Mouse (Mus musculus) hindbrain, postnatal 0 days (tissue): ENCODE results near the gene Desi2. TPM values are rescaled to one million over a fixed set of nuclear protein-coding genes. Genes with fewer than 3 reads are reported as not detected.
"Not testable (repeated sequence)": the region's sequence is repeated elsewhere in the genome, so short reads cannot be mapped to it uniquely, and the experiment has no call there.

ENCODE experiments used
- ATAC-seq: fragments of 200-750 bp; cut with Nextera tagmentation; 2 replicates; pipeline ENCODE4 v1.8.0; 2017; ENCODE audit warnings: mild to moderate bottlenecking, moderate TSS enrichment, moderate library complexity
- DNase-seq: peaks from one replicate; pipeline ENCODE4 v3.0.0-alpha.2; 2015; ENCODE audit warnings: low spot score
- H3K27ac ChIP-seq: fragments of 300-500 bp; sonication (generic); 2 replicates; pipeline ENCODE4 v1.5.1; 2014; ENCODE audit warnings: mild to moderate bottlenecking
- H3K27me3 ChIP-seq: fragments of 300-500 bp; sonication (generic); 2 replicates; pipeline ENCODE4 v1.6.1; 2014; ENCODE audit warnings: low read length, mixed read lengths; ENCODE audit not compliant: insufficient read depth
- H3K36me3 ChIP-seq: fragments of 300-500 bp; sonication (generic); 2 replicates; pipeline ENCODE4 v1.6.1; 2014; ENCODE audit warnings: low read length, mixed read lengths; ENCODE audit not compliant: insufficient read depth
- H3K4me1 ChIP-seq: fragments of 300-500 bp; sonication (generic); 2 replicates; pipeline ENCODE4 v1.6.1; 2014; ENCODE audit warnings: antibody characterized with exemption, low read length, mixed read lengths; ENCODE audit not compliant: insufficient read depth
- H3K4me2 ChIP-seq: fragments of 300-500 bp; sonication (generic); 2 replicates; pipeline ENCODE4 v1.6.1; 2014; ENCODE audit warnings: low read depth, mild to moderate bottlenecking, low read length, moderate library complexity, mixed read lengths
- H3K4me3 ChIP-seq: fragments of 300-500 bp; sonication (generic); 2 replicates; pipeline ENCODE4 v1.5.1; 2014; ENCODE audit warnings: low read length
- H3K9ac ChIP-seq: fragments of 300-500 bp; sonication (generic); replicated peaks from 2 replicates; pipeline ENCODE4 v1.6.1; 2014; ENCODE audit warnings: mild to moderate bottlenecking, low read length, moderate library complexity, mixed read lengths
- H3K9me3 ChIP-seq: fragments of 300-500 bp; sonication (generic); 2 replicates; pipeline ENCODE4 v1.6.1; 2016; ENCODE audit warnings: low read length, mixed read lengths
- CTCF ChIP-seq: IDR thresholded peaks from 2 replicates; pipeline ENCODE4 v1.5.1; 2016; ENCODE audit warnings: antibody characterized with exemption, control low read depth, low read depth
- WGBS: fragments of 180-500 bp; shearing (Covaris S2); extraction: QIAGEN DNeasy Blood & Tissue Kit; methylation state at CpG from one replicate; pipeline ENCODE4 v1.1.7; 2014; 5-methylcytosine and 5-hydroxymethylcytosine counted together
- polyA plus RNA-seq: library from polyadenylated mRNA; unstranded; fragments of >200 nt; fragmentation: Nextera tagmentation; extraction: Ambion mirVana; gene quantifications from 2 replicates; pipeline ENCODE4 v1.2.1, GENCODE M21; 2015
- total RNA-seq: library from RNA; depleted of rRNA; stranded (reverse); fragments of >200 nt; gene quantifications from 2 replicates; pipeline ENCODE4 v1.2.3, GENCODE M21; 2014; rRNA removed

Gene Desi2
- total and polyA plus RNA-seq, 2 experiments from 2014 or later: 25.8 to 29.5 TPM

DNA sequence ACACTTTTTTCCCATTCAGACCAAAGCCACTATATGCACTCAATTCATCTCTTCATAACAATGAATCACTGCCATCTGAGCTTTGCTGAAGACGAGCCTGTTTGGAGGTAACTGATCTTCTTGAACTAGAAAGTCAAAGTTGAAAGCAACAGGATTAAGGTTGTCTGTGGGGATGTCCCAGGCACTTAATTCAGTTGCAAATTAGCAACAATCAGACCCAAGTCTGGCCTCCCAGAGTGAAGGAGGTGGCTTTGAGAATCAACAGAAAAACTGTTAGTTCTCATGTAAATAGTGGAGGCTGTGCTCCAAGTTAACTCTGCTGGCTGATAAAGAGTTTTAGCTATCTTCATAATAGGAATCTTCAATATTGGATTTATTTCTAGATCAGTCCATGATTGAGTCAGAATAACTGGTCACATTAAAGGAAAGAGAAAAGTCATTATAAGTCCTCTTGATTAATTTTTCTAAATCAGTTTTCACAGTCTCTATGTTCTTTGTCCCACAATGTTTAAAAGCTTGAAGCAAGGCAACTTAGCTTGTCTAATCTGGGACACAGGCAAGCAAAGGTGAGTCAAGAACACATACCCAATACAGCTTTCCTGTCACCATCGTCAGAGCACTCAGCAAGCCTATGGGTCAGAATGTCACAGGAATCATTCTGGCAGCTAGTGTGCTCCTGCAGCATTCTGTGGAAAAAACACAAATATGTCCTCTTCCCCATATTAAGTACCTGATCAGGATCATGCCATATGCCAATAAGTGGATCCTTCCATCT, 96.9 kb downstream of the Desi2 start:
- H3K4me2 ChIP-seq: no peak overlapping the region
- no peak for TF ChIP-seq CTCF
- 58% methylated on average over 2 of the region's 2 CpGs for WGBS
- H3K27ac ChIP-seq: no peak overlapping the region
- no peaks in the 10 kb centered on the region for H3K9me3 ChIP-seq
- no peak for DNase-seq
- ATAC-seq: no peak
- H3K4me1 ChIP-seq: no peaks in the 10 kb centered on the region
- H3K9ac ChIP-seq: no peak overlapping the region
- H3K4me3 ChIP-seq: no peak overlapping the region
- no peaks in the 10 kb centered on the region for H3K36me3 ChIP-seq
- H3K27me3 ChIP-seq: no peaks in the 10 kb centered on the region

DNA sequence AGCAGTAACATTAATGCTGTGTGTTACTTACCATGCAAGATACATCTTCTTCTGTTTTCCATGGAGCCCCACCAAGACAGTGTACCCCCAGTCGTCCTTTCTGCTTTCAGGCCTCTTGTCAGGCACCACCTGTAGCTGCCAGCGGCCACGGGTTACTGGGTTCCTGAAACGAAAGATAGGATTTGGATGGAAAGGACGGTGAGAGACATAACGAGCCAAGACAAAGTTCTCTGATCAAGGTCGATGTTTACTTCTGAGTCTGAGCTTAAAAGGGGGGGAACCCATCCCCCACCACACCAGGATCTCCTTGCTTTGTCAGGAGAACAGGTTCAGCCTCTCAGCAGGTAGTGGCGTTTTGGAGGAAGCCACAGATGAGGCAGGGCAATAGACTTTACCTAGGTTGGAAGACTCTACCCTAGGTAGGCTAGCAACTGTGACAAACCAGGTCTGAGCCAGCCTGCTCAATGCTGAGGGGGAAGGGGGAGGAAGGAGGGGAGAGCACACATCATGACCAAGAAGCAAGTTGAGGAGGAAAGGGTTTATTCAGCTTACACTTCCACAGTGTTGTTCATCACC, 100.5 kb downstream of the Desi2 start:
- Histone ChIP-seq H3K4me2 (no peak overlapping the region), H3K27me3 (no peaks in the 10 kb centered on the region), H3K9me3 (no peaks in the 10 kb centered on the region), H3K9ac (no peak overlapping the region), H3K36me3 (no peaks in the 10 kb centered on the region), H3K27ac (no peak overlapping the region), H3K4me3 (no peak overlapping the region), H3K4me1 (no peaks in the 10 kb centered on the region)
- ATAC-seq (no peak), DNase-seq (no peak)
- no peak for TF ChIP-seq CTCF
- WGBS: 65% methylated on average over 8 of the region's 8 CpGs

DNA sequence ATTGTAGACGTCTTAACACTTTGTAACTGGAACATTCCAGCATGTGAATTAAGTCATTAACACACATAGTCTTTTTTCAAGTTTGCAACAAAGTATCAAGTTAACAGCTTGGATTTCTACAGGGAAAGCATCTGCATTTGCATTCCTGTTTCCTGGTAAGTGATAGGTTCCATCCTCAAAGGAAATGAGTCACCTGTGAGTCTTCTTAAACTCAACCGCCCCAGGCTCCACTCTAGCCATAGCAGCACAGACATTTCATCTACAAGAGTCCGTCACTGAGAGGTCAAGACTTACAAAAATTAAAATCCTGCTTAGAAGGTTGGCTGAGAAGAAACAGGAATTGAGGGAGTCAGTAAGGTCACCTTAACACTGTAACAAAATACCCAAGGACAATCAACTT, 104.5 kb downstream of the Desi2 start:
- 82% methylated on average over 3 of the region's 3 CpGs for WGBS
- no peak overlapping the region for H3K9ac ChIP-seq
- no peaks in the 10 kb centered on the region for H3K9me3 ChIP-seq
- H3K4me1 ChIP-seq: no peaks in the 10 kb centered on the region
- DNase-seq: no peak
- no peak overlapping the region for H3K4me2 ChIP-seq
- TF ChIP-seq CTCF: no peak
- no peaks in the 10 kb centered on the region for H3K36me3 ChIP-seq
- H3K27ac ChIP-seq: no peak overlapping the region
- no peaks in the 10 kb centered on the region for H3K27me3 ChIP-seq
- H3K4me3 ChIP-seq: no peak overlapping the region
- no peak for ATAC-seq

DNA sequence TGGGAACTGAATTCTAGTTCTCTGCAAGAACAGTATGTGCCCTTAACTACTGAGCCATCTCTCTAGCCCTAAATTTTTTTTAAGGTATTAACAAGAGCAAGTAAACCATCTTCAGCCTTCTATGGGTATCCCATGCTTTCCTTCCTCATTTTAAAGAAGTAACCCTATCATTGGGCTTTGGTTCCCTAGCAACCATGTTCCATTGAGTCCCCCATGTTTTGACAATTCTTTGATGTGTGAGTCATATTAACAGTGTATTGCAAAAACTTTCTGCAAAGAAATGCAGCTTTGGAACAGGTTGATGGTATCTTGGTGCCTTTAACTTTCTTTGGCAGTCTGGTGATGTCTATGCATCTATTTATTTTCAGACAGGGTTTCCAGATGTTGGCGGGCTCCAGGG, 106.8 kb downstream of the Desi2 start:
- Histone ChIP-seq H3K36me3 (no peaks in the 10 kb centered on the region), H3K4me3 (no peak overlapping the region), H3K9ac (no peak overlapping the region), H3K9me3 (no peaks in the 10 kb centered on the region), H3K4me1 (no peaks in the 10 kb centered on the region), H3K4me2 (no peak overlapping the region), H3K27ac (no peak overlapping the region), H3K27me3 (no peaks in the 10 kb centered on the region)
- DNase-seq (no peak), ATAC-seq (no peak)
- WGBS: 93% methylated on average over 1 of the region's 1 CpGs
- TF ChIP-seq CTCF: no peak

DNA sequence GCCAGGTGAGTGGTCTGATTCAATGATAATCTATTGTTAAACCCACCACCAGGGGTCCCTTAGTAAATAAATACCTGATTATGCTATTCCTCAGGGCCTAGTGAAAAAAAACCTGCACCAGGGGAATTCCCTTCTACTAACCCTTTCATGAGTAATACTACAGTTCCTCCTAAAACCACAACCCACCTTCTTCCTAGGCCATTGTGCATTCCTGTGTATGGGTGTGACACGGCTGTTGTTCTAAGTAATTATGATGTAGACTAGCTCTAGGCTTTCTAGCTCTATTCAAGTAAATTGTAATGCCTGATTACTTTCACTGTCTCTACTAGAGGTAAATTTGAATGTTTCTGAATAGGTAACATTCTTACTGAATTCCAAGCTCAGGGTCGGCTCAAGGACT, 114.0 kb downstream of the Desi2 start:
- H3K27me3 ChIP-seq, H3K4me1 ChIP-seq: not testable (repeated sequence)

DNA sequence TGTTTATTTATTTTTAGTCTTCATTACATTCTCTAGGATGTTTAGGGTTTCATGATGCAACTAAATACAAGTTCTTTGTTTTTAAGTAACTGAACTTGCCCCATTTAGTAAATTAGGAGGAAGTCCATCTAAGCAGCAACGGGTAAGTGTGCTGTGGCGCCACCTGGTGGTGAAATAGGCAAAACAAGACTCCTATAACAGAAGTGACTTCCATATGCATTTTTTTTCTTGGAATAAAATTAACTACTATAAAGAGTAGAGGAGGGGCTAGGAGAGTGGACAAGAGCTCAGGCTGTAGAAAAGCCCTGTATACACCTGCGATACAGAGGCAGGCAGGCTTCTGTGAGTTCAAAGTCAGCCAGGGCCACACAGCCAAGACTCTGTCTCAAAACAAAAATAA, 116.2 kb downstream of the Desi2 start:
- Histone ChIP-seq H3K36me3 (no peaks in the 10 kb centered on the region), H3K9ac (no peak overlapping the region), H3K4me1 (no peaks in the 10 kb centered on the region), H3K9me3 (no peaks in the 10 kb centered on the region), H3K4me2 (no peak overlapping the region), H3K4me3 (no peak overlapping the region), H3K27ac (no peak overlapping the region), H3K27me3 (no peaks in the 10 kb centered on the region)
- ATAC-seq: peak; percentile 43
- TF ChIP-seq CTCF: peak; percentile 79
- DNase-seq: peak; percentile 77
- 27% methylated on average over 3 of the region's 3 CpGs for whole genome bisulfite sequencing

More for the DNA sequence above, 114.0 kb downstream of the Desi2 start:
- not testable (repeated sequence) for H3K9ac ChIP-seq, H3K27ac ChIP-seq, H3K9me3 ChIP-seq, DNase-seq, H3K36me3 ChIP-seq, H3K4me3 ChIP-seq, H3K4me2 ChIP-seq, ATAC-seq
- WGBS: 87% methylated on average over 2 of the region's 2 CpGs

Other genes with a start within 250 kb of the Desi2 start
- 0.42 and 0.43 TPM in 2 replicates for gene Catspere2, start 204.0 kb upstream of the Desi2 start, total RNA-seq
- gene Catspere2, start 204.0 kb upstream of the Desi2 start, polyA plus RNA-seq: 0.45 and 0.71 TPM in 2 replicates
- gene Cox20, start 131.7 kb downstream of the Desi2 start, total RNA-seq: 24.4 and 30.1 TPM in 2 replicates
- gene Cox20, start 131.7 kb downstream of the Desi2 start, polyA plus RNA-seq: 102 and 117 TPM in 2 replicates
- 113 and 133 TPM in 2 replicates for gene Hnrnpu, start 150.4 kb downstream of the Desi2 start, total RNA-seq
- 185 and 192 TPM in 2 replicates for gene Hnrnpu, start 150.4 kb downstream of the Desi2 start, polyA plus RNA-seq
- 2.5 and 2.9 TPM in 2 replicates for gene Efcab2, start 218.7 kb downstream of the Desi2 start, total RNA-seq
- gene Efcab2, start 218.7 kb downstream of the Desi2 start, polyA plus RNA-seq: 12.7 and 14.0 TPM in 2 replicates